Mouse (Mus musculus): Measurements from ENCODE around the gene Olfr1303. TPM values are rescaled to one million over a fixed set of nuclear protein-coding genes. Genes with fewer than 3 reads are reported as not detected.

The Olfr1303 gene
- not detected in 2 replicates for polyA plus RNA-seq (2016; fragmentation: Nextera tagmentation; extraction: Ambion mirVana)

GRCm38 (mm10) chr2:111820240-111820639 lies at the start of gene Olfr1303:
Olfr1303 (minus strand) TSS chr2:111820340.
- WGBS: 76% methylated on average over 2 of the region's 2 CpGs
- Histone ChIP-seq H3K27me3 (ENCODE audit: insufficient read depth, poor library complexity, severe bottlenecking) (no peaks in the 10 kb centered on the region), H3K36me3 (no peaks in the 10 kb centered on the region), H3K4me3 (no peak within 1 kb of the TSS), H3K4me1 (no peaks in the 10 kb centered on the region), H3K9me3 (no peaks in the 10 kb centered on the region), H3K27ac (no peak within 1 kb of the TSS)
- DNase-seq (ENCODE audit: low spot score): no peak

- no peaks in the 10 kb centered on the region for H3K9me3 ChIP-seq
- no peaks in the 10 kb centered on the region for H3K36me3 ChIP-seq
- H3K27ac ChIP-seq: no peak overlapping the region
These were observed 7.2 kb downstream of the Olfr1303 start for GRCm38 (mm10) chr2:111812936-111813335.

GRCm38 (mm10) chr2:111777129-111777528 lies 43.0 kb downstream of the Olfr1303 start, which contains the start of gene Olfr1302:
Olfr1302 (plus strand) TSS chr2:111777429.
- WGBS: 71% methylated on average over 2 of the region's 2 CpGs
- Histone ChIP-seq H3K4me3 (no peak within 1 kb of the TSS), H3K36me3 (no peaks in the 10 kb centered on the region), H3K27me3 (ENCODE audit: insufficient read depth, poor library complexity, severe bottlenecking) (no peaks in the 10 kb centered on the region), H3K4me1 (no peaks in the 10 kb centered on the region), H3K9me3 (no peaks in the 10 kb centered on the region), H3K27ac (no peak within 1 kb of the TSS)
- DNase-seq (ENCODE audit: low spot score): no peak

More at GRCm38 (mm10) chr2:111812936-111813335, 7.2 kb downstream of the Olfr1303 start:
- H3K27me3 ChIP-seq (ENCODE audit: insufficient read depth, poor library complexity, severe bottlenecking): no peaks in the 10 kb centered on the region
- DNase-seq (ENCODE audit: low spot score): no peak
- no peak overlapping the region for H3K4me3 ChIP-seq
- no peaks in the 10 kb centered on the region for H3K4me1 ChIP-seq

Other genes starting within 250 kb of the Olfr1303 start
- not detected in 2 replicates for gene Olfr1297, start 193.8 kb downstream of the Olfr1303 start, polyA plus RNA-seq (2016; fragmentation: Nextera tagmentation; extraction: Ambion mirVana)
- gene Olfr1298, start 171.1 kb downstream of the Olfr1303 start, polyA plus RNA-seq (2016; fragmentation: Nextera tagmentation; extraction: Ambion mirVana): not detected in 2 replicates
- gene Olfr1299, start 158.9 kb downstream of the Olfr1303 start, polyA plus RNA-seq (2016; fragmentation: Nextera tagmentation; extraction: Ambion mirVana): not detected in 2 replicates
- not detected in 2 replicates for gene Olfr1301, start 69.3 kb downstream of the Olfr1303 start, polyA plus RNA-seq (2016; fragmentation: Nextera tagmentation; extraction: Ambion mirVana)
- not detected in 2 replicates for gene Olfr1302, start 42.9 kb downstream of the Olfr1303 start, polyA plus RNA-seq (2016; fragmentation: Nextera tagmentation; extraction: Ambion mirVana)
- not detected in 2 replicates for gene Olfr1305, start 56.8 kb upstream of the Olfr1303 start, polyA plus RNA-seq (2016; fragmentation: Nextera tagmentation; extraction: Ambion mirVana)
- not detected in 2 replicates for gene Olfr1306, start 95.9 kb upstream of the Olfr1303 start, polyA plus RNA-seq (2016; fragmentation: Nextera tagmentation; extraction: Ambion mirVana)
- 0.01 TPM in 1 of 2 replicates, not detected in the other for gene Olfr1307, start 129.1 kb upstream of the Olfr1303 start, polyA plus RNA-seq (2016; fragmentation: Nextera tagmentation; extraction: Ambion mirVana)
- gene Olfr1308, start 144.6 kb upstream of the Olfr1303 start, polyA plus RNA-seq (2016; fragmentation: Nextera tagmentation; extraction: Ambion mirVana): not detected in 2 replicates
- gene Olfr1309, start 169.9 kb upstream of the Olfr1303 start, polyA plus RNA-seq (2016; fragmentation: Nextera tagmentation; extraction: Ambion mirVana): not detected in 2 replicates
- not detected in 2 replicates for gene Olfr1310, start 192.4 kb upstream of the Olfr1303 start, polyA plus RNA-seq (2016; fragmentation: Nextera tagmentation; extraction: Ambion mirVana)
- gene Olfr1311, start 204.1 kb upstream of the Olfr1303 start, polyA plus RNA-seq (2016; fragmentation: Nextera tagmentation; extraction: Ambion mirVana): not detected in 2 replicates
- not detected in 2 replicates for gene Olfr1312, start 229.9 kb upstream of the Olfr1303 start, polyA plus RNA-seq (2016; fragmentation: Nextera tagmentation; extraction: Ambion mirVana)

Data from heart, embryonic 10.5 days (tissue).